ENCODE assay signal across 19 mouse cellular contexts in the genomic region with DNA sequence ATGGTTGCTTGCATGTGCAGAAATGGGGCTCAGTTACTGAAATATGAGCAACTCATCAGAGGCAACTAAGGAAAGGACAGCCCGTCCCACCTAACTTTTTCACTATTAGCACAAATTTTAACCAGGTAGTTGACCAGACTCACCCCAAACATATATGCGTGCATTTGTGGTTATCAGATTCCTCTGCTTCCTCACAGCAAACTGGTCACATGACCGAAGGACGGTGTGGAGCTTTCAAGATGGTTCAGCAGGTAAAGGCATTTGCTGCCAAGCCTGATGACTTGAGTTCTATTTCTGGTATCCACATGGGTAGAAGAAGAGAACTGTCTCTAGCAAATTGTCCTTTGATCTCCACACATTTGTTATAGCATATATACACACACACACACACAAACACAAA. TPM values are rescaled to one million over a fixed set of nuclear protein-coding genes. Genes with fewer than 3 reads are reported as not detected.
"Had no signal": no experiment of that assay in that cellular context is flagged by ENCODE, and none has a peak within 500 bp of the region (broad histone marks: within the 10 kb centered on the region; RNA-seq: fewer than 3 reads in every experiment).

No protein-coding gene starts in this region.

- H3K4me2 ChIP-seq: lung, embryonic 14.5 days; midbrain, embryonic 12.5 days; neural tube, embryonic 13.5 days; neural tube, embryonic 15.5 days had no signal

- H3K9ac ChIP-seq: liver, embryonic 14.5 days; lung, embryonic 14.5 days; midbrain, embryonic 12.5 days; neural tube, embryonic 13.5 days; neural tube, embryonic 15.5 days had no signal

- ATAC-seq: midbrain, embryonic 16.5 days had no signal

- H3K36me3 ChIP-seq: midbrain, embryonic 10.5 days; midbrain, embryonic 12.5 days; neural tube, embryonic 13.5 days; neural tube, embryonic 15.5 days had no signal

- H3K27me3 ChIP-seq: neural tube, embryonic 13.5 days; neural tube, embryonic 15.5 days had no signal

- DNase-seq: lung, adult 18-20 months; lung, embryonic 14.5 days; lung, postnatal 4 days; midbrain, embryonic 14.5 days; retina, postnatal 1 day; right cerebral cortex, adult 18-20 months; right cerebral cortex, postnatal 25 days; thymus, adult 2 months; thymus, postnatal 25 days; thymus, postnatal 4 days had no signal

- H3K9me3 ChIP-seq: midbrain, embryonic 10.5 days; midbrain, embryonic 12.5 days; neural tube, embryonic 13.5 days; neural tube, embryonic 15.5 days had no signal

- H3K4me1 ChIP-seq: neural tube, embryonic 13.5 days; neural tube, embryonic 15.5 days had no signal

- H3K27ac ChIP-seq: liver, embryonic 14.5 days; midbrain, embryonic 10.5 days; midbrain, embryonic 12.5 days; neural tube, embryonic 13.5 days; neural tube, embryonic 15.5 days had no signal

- H3K4me3 ChIP-seq: midbrain, embryonic 10.5 days; midbrain, embryonic 12.5 days; myocyte; neural tube, embryonic 13.5 days; neural tube, embryonic 15.5 days had no signal

RNA-seq across cellular contexts. Expression of a gene that starts 59.2 kb away (rescaled TPM):
- total RNA-seq: megakaryocyte, adult 5-6 weeks; megakaryocyte-erythroid progenitor cell, adult 5-6 weeks had no signal
